Mouse (Mus musculus) liver, embryonic 14.5 days (tissue): ENCODE measurements around the gene Gm21969.

Experiments used
- CTCF ChIP-seq: IDR thresholded peaks from 2 replicates; pipeline ENCODE4 v1.5.1; 2016; ENCODE audit warnings: antibody characterized with exemption, low read depth, control low read depth
- EP300 ChIP-seq: IDR thresholded peaks from 2 replicates; pipeline ENCODE4 v1.6.1; 2016; ENCODE audit warnings: antibody characterized with exemption, low read depth

GRCm38 (mm10) chr4:139585713-139586112 is 17.3 kb upstream of the Gm21969 start:
- TF ChIP-seq EP300 (no peak), CTCF (no peak)
